Mouse (Mus musculus) cerebellum, postnatal 25 days (tissue): Measurements from ENCODE around the gene Hic2.

Experiments used
- DNase-seq, 2 experiments: peaks; one replicate each; pipeline ENCODE4 v3.0.0; 2021; ENCODE audit warnings: mixed read lengths in 2 of 2

Hic2 gene

GRCm38 (mm10) chr16:17276164-17277151 is 43.1 kb downstream of the Hic2 start:
- peak; percentile 92 to 95 for DNase-seq

- peak; percentile 45 to 50 for DNase-seq
Observed at GRCm38 (mm10) chr16:17277342-17278211, 44.2 kb downstream of the Hic2 start.

GRCm38 (mm10) chr16:17280471-17280870 is 47.1 kb downstream of the Hic2 start:
- no peak for DNase-seq

- peak; percentile 34 to 58 for DNase-seq
Observed at GRCm38 (mm10) chr16:17283151-17283550, 49.8 kb downstream of the Hic2 start.

GRCm38 (mm10) chr16:17287103-17287502 is 53.7 kb downstream of the Hic2 start:
- no peak for DNase-seq

DNA sequence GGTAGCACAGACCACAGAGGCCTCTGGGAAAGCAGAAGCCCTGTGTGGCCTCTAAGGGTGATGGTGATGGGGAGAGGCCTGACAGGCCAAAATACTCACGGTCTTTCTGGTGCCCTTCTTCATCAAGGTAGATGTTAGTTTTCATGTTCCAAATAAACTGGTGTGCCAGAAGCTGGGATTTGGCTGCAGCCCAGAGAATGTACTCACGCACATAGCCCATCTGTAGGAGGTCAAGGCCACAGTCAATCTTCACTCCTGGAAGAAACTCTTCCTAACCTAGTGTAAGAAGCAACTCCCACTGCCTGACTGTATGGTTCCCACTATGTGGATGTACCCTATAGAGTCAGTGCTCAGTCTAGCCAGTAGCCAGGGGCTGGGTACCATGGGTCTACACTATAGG is 57.6 kb downstream of the Hic2 start:
- no peak for DNase-seq

GRCm38 (mm10) chr16:17292751-17293150 is 59.4 kb downstream of the Hic2 start:
- DNase-seq: peak; percentile 76 to 87

DNA sequence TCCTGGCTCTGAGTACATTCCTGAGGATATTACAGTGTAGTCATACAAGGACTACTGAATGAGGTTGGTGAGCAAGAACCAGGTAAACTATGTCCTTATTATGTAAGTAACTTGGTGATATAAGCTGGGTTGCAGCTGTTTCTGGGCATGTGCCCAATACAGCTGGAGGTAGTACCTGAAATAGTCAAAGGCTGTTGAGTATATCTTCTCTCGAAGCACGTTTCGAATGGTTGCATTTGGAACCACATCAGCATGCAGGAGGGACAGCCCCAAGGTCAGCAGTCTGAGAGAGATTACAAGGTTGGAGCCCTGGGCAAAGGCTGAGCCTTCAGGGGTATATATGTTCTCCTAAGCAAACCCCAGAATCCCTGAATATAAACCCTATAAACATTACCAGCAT is 67.4 kb downstream of the Hic2 start:
- no peak for DNase-seq

- DNase-seq: no peak
Observed at GRCm38 (mm10) chr16:17303521-17304245, 70.3 kb downstream of the Hic2 start.

GRCm38 (mm10) chr16:17307461-17307860 is 74.1 kb downstream of the Hic2 start:
- DNase-seq: no peak

- DNase-seq: no peak
Observed at GRCm38 (mm10) chr16:17309036-17309435, 75.7 kb downstream of the Hic2 start.

DNA sequence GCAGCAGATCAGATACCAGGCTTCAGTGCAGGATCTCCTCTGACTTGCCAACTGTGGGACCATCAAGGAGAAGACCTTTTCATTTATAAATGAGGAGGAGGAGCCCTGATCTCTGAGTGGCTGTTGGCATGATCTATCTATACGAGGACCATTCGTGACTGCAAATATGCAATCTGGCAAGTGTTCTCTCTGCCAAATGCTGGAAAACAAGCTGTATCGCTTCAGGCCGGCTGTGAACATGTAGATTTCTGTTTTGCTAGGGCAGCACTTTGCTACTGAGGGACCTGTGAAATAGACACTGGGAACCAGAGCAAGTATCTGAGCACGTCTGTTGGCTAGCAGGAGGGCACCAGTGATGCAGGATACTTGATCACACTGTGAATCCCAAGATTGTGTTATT is 79.2 kb downstream of the Hic2 start:
- no peak for DNase-seq
